Mouse (Mus musculus): ENCODE measurements around the gene Dao. TPM values are rescaled to one million over a fixed set of nuclear protein-coding genes. Genes with fewer than 3 reads are reported as not detected.

Gene Dao
- polyA plus RNA-seq, 1 experiment from 2014 or later: not detected

DNA sequence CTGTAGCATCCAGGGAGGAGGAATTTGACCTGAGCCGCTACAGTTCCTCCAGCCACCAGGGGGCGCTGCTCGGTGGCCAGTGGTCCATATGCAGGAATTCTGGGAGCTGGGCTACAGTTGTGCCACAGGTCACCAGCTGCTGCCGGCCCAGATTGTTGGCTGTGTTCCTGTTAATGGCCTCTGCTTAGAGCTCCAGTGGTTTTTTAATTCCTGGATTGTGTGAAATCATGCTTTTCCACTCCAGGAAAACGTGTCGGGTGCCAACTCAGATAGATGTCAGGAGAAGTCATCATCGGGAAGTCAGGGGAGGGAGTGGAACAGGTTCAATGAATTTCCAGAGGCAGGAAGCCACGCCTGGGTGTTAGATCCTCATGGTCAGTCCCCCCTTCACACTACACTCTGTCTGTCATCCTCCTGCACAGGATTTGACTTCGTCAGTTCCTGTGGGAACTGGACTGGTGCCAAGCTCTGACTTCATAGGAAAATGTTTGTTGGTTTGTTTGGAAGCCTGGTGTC, 48.8 kb downstream of the Dao start:
- no peaks in the 10 kb centered on the region for H3K79me2 ChIP-seq (ENCODE audit: inconsistent target)
- no peaks in the 10 kb centered on the region for H3K36me3 ChIP-seq (ENCODE audit: inconsistent target)
- WGBS (ENCODE audit: missing documents): 23% methylated on average over 9 of the region's 9 CpGs
- no peak overlapping the region for H3K27ac ChIP-seq
- H3K4me3 ChIP-seq (ENCODE audit: inconsistent target): no peak overlapping the region

DNA sequence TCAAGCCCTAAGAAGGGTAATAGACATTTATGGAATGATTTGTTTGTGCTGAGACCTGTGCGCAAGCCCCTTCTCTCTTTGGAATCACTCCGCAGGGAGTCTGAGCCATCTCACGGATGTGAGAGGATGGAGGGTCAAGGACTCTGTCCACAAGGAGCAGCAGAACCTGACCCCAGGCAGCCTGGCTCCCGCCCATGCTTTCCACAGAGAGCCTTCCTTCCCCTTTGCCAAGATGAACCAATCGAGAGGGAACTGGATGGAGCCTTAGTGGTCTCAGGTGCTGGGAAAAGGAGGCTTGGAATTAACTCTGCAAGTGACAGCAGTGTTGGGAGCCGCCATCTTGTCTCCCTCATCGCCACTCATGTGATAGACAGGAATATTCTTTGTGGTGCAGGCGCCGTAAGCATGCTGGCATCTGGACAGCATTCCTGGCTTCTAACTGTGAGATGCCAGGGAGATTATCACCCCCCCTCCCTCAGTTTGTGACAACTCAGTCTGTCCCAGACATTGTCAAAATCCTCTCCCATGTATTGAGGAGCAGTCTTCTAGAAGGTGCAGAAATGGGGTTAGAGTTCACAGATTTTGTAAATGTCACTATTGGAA, 53.7 kb downstream of the Dao start:
- no peaks in the 10 kb centered on the region for H3K79me2 ChIP-seq (ENCODE audit: inconsistent target)
- no peak overlapping the region for H3K27ac ChIP-seq
- WGBS (ENCODE audit: missing documents): 81% methylated on average over 9 of the region's 9 CpGs
- no peak overlapping the region for H3K4me3 ChIP-seq (ENCODE audit: inconsistent target)
- no peaks in the 10 kb centered on the region for H3K36me3 ChIP-seq (ENCODE audit: inconsistent target)

DNA sequence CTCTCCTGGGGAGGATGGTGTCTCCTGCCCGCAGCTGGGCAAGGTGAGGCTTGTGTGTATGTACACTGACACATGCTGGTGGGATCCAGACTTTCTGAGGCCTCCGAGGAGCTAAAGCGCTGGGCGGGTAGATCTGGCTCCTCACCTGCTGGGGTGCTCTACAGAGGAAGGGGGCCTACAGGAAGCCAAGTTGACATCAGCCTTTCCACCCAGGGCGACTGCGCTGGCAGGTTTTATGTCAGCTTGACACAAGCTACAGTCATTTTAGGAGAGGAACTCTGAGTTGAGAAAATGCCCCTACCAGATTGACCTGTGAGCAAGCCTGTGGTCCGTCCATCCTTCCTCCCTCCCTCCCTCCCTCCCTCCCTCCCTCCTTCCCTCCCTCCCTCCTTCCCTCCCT, 58.2 kb downstream of the Dao start:
- Histone ChIP-seq H3K27ac (no peak overlapping the region), H3K36me3 (ENCODE audit: inconsistent target) (no peaks in the 10 kb centered on the region), H3K4me3 (ENCODE audit: inconsistent target) (no peak overlapping the region), H3K79me2 (ENCODE audit: inconsistent target) (no peaks in the 10 kb centered on the region)
- WGBS (ENCODE audit: missing documents): 15% methylated on average over 6 of the region's 7 CpGs

DNA sequence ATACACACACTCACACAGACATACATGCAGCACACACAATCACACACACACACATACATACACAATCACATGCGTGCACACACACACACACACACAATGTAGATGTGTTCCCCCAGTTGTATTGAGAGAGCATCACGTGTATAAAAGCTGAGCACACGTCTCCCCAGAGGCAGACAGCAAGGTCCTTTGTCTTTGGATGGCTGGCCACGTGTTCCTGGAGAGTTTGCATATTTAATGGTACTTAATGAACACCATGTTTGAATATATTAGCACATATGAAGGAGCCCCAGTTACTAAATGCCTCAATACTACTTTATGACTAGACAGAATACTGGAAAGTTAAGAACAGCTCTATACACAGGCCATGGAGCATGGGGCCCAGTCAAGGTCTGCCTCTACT, 60.5 kb downstream of the Dao start:
- no peaks in the 10 kb centered on the region for H3K79me2 ChIP-seq (ENCODE audit: inconsistent target)
- no peaks in the 10 kb centered on the region for H3K36me3 ChIP-seq (ENCODE audit: inconsistent target)
- 73% methylated on average over 3 of the region's 4 CpGs for WGBS (ENCODE audit: missing documents)
- no peak overlapping the region for H3K27ac ChIP-seq
- H3K4me3 ChIP-seq (ENCODE audit: inconsistent target): no peak overlapping the region

DNA sequence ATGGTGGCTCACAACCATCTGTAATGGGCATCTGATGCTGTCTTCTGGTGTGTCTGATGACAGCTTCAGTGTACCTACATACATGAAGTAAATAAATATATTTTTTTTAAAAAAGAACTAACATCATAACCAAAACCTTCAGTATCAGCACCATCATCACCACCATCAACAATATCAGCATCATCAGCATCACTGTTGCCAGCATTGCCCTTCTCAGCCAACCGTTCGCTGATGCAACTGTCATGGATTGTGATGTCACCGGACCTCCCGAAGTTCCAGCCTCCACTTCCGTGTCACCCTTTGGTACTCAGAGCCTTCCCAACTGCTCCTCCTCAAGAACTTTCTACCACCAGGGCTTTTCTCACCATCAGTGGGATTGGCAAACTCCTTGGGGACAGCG, 61.7 kb downstream of the Dao start, which contains the start of gene Usp30:
TSS of gene Usp30 (plus strand) at position 301 of the 400 bp plus-strand sequence.
- 91% methylated on average over 6 of the region's 6 CpGs for WGBS (ENCODE audit: missing documents)
- H3K79me2 ChIP-seq (ENCODE audit: inconsistent target): no peaks in the 10 kb centered on the region
- no peak within 1 kb of the TSS for H3K27ac ChIP-seq
- no peaks in the 10 kb centered on the region for H3K36me3 ChIP-seq (ENCODE audit: inconsistent target)
- H3K4me3 ChIP-seq (ENCODE audit: inconsistent target): no peak within 1 kb of the TSS

DNA sequence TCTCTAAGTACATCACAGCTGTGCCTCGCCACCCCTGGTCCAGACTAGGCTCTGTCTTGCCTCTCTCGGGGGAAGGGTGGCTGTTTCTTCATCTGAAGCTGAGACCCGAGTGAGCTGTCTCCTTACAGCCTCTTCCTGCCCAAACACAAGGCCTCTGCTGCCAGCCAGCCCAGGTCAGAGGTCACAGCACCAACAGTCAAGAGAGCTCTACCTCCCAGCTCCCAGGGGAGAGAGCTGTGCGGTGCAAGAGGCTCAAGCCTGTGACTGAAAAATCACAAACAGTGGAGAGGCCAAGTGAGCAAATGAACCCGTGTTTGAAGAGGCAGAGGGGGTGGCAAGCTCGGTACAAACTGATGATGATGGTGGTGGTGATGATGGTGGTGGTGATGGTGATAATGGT, 63.1 kb downstream of the Dao start:
- WGBS (ENCODE audit: missing documents): 63% methylated on average over 6 of the region's 6 CpGs
- H3K27ac ChIP-seq: no peak overlapping the region

DNA sequence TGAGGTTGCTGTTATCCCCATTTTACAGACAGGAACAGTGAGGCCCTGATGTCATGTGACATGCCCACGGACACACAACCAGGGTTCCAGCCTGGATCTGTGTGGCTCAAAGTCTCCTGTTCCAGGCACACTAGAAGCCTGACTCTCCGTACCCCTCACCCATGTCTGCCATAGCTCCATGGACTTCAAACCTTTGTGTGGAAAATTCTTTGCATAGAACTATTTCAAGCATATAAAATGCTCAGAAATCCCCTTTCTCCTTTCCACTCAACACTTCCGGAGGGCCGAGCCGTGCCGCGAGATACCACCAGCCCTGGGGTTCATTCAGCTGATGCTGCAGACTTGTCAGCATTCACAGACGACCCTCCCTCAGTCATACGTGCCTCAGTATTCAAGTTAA, 64.0 kb downstream of the Dao start:
- H3K4me3 ChIP-seq (ENCODE audit: inconsistent target): no peak overlapping the region
- WGBS (ENCODE audit: missing documents): 79% methylated on average over 9 of the region's 9 CpGs
- no peak overlapping the region for H3K27ac ChIP-seq

More for the DNA sequence above, 63.1 kb downstream of the Dao start:
- Histone ChIP-seq H3K79me2 (ENCODE audit: inconsistent target) (no peaks in the 10 kb centered on the region), H3K36me3 (ENCODE audit: inconsistent target) (no peaks in the 10 kb centered on the region), H3K4me3 (ENCODE audit: inconsistent target) (no peak overlapping the region)

DNA sequence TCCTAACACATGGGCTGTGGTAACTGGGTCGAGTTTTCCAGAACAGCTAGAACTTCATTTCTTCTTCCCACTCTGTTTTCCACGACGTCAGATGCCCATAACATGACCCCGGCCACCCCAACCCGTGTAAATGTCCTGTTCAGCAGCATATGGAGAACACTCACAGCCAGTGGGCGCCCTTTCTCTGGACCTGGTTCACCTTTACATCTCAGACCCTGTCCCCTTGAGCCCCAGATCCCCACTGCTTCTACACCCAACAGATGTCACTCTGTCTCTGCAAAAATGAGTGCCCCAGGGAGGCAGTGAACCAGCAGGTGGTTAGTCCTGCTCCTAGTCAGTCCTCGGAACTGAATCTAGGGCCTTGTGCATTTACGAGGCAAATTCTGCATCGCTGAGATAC, 64.5 kb downstream of the Dao start:
- 77% methylated on average over 9 of the region's 9 CpGs for WGBS (ENCODE audit: missing documents)
- Histone ChIP-seq H3K4me3 (ENCODE audit: inconsistent target) (no peak overlapping the region), H3K79me2 (ENCODE audit: inconsistent target) (no peaks in the 10 kb centered on the region), H3K27ac (no peak overlapping the region), H3K36me3 (ENCODE audit: inconsistent target) (no peaks in the 10 kb centered on the region)

More for the DNA sequence above, 64.0 kb downstream of the Dao start:
- Histone ChIP-seq H3K36me3 (ENCODE audit: inconsistent target) (no peaks in the 10 kb centered on the region), H3K79me2 (ENCODE audit: inconsistent target) (no peaks in the 10 kb centered on the region)

DNA sequence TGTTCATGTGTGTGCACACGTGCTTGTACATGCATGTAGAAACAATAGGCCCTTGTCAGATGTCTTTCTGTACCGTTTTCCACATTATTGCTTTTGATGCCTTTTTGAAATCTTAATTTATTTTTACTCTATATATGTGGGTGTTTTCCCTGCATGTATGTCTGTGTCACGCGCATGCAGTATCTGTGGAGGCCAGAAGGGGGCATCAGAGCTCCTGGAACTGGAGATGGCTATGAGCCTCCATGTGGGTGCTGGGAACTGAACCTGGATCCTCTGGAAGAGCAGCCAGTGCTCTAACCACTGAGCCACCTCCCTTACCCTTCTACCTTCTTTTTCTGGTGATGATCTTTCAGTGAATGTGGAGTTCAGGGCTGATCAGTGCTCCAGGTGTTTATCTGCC, 67.4 kb downstream of the Dao start:
- no peaks in the 10 kb centered on the region for H3K36me3 ChIP-seq (ENCODE audit: inconsistent target)
- no peak overlapping the region for H3K27ac ChIP-seq
- no peak overlapping the region for H3K4me3 ChIP-seq (ENCODE audit: inconsistent target)
- WGBS (ENCODE audit: missing documents): 100% methylated on average over 4 of the region's 4 CpGs
- H3K79me2 ChIP-seq (ENCODE audit: inconsistent target): no peaks in the 10 kb centered on the region

DNA sequence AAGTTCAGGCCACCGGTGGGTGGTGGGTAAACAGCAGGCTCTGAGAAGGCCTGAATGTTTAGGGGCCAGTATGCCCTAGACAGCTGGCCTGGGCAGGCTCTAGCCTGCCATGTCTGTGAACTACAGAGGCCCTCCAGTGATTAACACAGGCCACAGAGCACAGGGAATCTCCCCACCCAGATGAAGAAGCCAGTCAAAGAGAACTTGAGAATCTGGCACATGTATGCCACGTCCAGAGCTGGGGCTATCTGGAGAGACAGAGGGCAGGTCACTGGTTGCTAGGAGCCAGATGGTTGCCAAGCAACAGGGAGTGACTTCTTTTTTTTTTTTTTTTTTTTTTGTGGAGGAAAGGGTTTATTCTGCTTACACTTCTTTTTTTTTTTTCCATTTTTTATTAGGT, 68.8 kb downstream of the Dao start:
- Histone ChIP-seq H3K4me3 (ENCODE audit: inconsistent target) (no peak overlapping the region), H3K79me2 (ENCODE audit: inconsistent target) (no peaks in the 10 kb centered on the region), H3K36me3 (ENCODE audit: inconsistent target) (no peaks in the 10 kb centered on the region), H3K27ac (no peak overlapping the region)
- WGBS (ENCODE audit: missing documents): 72% methylated on average over 2 of the region's 2 CpGs

Other genes with a start within 250 kb of the Dao start
- gene Sart3, start 231.2 kb upstream of the Dao start, polyA plus RNA-seq (2018): 19.3 to 20.3 TPM (median 20.2 TPM) in 3 replicates
- gene Iscu, start 231.0 kb upstream of the Dao start, polyA plus RNA-seq (2018): 106 to 116 TPM (median 106 TPM) in 3 replicates
- gene Tmem119, start 203.2 kb upstream of the Dao start, polyA plus RNA-seq (2018): 0.27 to 1.2 TPM in 2 of 3 replicates, not detected in the other
- gene Selplg, start 171.1 kb upstream of the Dao start, polyA plus RNA-seq (2018): 139 to 375 TPM (median 273 TPM) in 3 replicates
- gene Coro1c, start 94.9 kb upstream of the Dao start, polyA plus RNA-seq (2018): 171 to 329 TPM (median 266 TPM) in 3 replicates
- 8.9 to 10.3 TPM (median 10.0 TPM) in 3 replicates for gene Ssh1, start 9.8 kb upstream of the Dao start, polyA plus RNA-seq (2018)
- gene Usp30, start 61.8 kb downstream of the Dao start, polyA plus RNA-seq (2018): 8.4 to 11.9 TPM (median 8.4 TPM) in 3 replicates
- not detected in 3 replicates for gene Svop, start 87.9 kb downstream of the Dao start, polyA plus RNA-seq (2018)
- 0.95 to 4.5 TPM (median 3.3 TPM) in 3 replicates for gene Alkbh2, start 124.5 kb downstream of the Dao start, polyA plus RNA-seq (2018)
- 0.70 to 14.0 TPM (median 3.2 TPM) in 3 replicates for gene Ung, start 126.7 kb downstream of the Dao start, polyA plus RNA-seq (2018)
- gene Acacb, start 142.8 kb downstream of the Dao start, polyA plus RNA-seq (2018): 0.17 to 0.30 TPM (median 0.29 TPM) in 3 replicates

Data from macrophage (primary cell).